Mouse (Mus musculus) spleen, embryonic (tissue): ENCODE results near the gene Prmt7.

Experiments used
- CTCF ChIA-PET: fragments of 350-600 bp; sonication (Branson Sonifier 250); formaldehyde crosslinking; loops from one replicate; lab custom pipeline; 2022; lab: Charles Lee

Gene Prmt7

GRCm38 (mm10) chr8:106213959-106214358, 3.2 kb downstream of the Prmt7 start:
- CTCF ChIA-PET, result no interaction called here

GRCm38 (mm10) chr8:106219620-106220019, 8.9 kb downstream of the Prmt7 start:
- CTCF ChIA-PET, result no interaction called here

DNA sequence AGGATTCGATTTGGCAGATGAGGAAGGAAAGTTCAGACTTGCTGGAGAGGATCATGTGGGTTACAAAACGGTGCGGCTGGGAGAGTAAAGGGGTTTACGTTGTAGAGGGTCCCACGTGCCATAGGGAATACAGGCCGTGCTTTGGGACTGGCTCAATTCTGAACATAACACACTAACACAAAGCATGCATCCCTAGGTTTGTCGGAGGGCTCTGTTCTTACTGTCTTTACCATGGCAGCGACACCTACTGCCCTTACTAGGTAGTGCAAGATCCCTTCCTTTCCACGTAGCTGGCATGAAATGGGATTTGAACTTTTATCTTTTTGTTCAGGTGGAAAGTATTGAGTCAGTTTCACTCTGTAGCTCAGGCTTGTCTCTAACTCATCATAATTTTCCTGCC, 15.9 kb downstream of the Prmt7 start:
- CTCF ChIA-PET, result no interaction called here

GRCm38 (mm10) chr8:106231536-106231935, 20.8 kb downstream of the Prmt7 start:
- CTCF ChIA-PET, result no interaction called here

- CTCF ChIA-PET, result interaction anchor here (0.6 kb wide), 1 partner anchor 8 kb away, joined by 4 read pairs; no protein-coding TSS in a partner anchor
Observed at GRCm38 (mm10) chr8:106232751-106233150, 22.0 kb downstream of the Prmt7 start.

GRCm38 (mm10) chr8:106234567-106235261, 24.0 kb downstream of the Prmt7 start:
- CTCF ChIA-PET, result no interaction called here

DNA sequence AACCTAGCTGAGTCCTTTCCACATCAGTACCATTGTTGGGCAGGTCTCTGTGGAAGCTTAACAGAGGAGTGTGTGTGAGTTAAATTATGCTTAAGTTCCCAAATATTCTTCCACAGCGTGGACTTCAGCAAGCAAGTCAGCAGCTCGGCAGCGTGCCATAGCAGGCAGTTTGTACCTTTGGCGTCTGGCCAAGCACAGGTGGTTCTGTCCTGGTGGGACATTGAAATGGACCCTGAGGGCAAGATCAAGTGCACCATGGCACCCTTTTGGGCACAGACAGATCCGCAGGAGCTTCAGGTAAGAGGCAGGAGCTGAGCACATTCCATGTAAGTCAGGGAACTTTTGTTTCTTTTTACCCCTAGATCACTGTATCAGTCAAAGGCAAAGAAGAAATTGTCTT, 26.4 kb downstream of the Prmt7 start:
- CTCF ChIA-PET, result no interaction called here

DNA sequence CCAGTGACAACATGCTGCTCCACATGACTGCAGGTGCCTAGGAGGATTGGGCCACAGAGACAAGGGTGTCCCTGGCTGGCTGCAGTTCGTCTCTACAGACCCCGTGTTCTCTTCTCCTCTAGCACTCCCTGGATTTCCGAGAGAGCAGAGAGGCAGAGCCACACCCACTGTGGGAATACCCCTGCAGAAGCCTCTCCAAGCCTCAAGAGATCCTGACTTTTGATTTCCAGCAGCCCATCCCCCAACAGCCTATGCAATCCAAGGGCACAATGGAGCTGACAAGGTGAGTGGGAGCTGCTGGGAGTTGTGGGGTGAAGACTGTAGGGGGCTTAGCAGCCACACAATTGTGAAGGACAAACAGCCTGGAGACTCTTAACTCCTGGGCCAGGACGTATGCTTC, 39.5 kb downstream of the Prmt7 start:
- CTCF ChIA-PET, result no interaction called here

- CTCF ChIA-PET, result interaction anchor here (1.6 kb wide), 1 partner anchor 145 kb away, joined by 4 read pairs; no protein-coding TSS in a partner anchor
Observed at GRCm38 (mm10) chr8:106258169-106258568, 47.4 kb downstream of the Prmt7 start.

DNA sequence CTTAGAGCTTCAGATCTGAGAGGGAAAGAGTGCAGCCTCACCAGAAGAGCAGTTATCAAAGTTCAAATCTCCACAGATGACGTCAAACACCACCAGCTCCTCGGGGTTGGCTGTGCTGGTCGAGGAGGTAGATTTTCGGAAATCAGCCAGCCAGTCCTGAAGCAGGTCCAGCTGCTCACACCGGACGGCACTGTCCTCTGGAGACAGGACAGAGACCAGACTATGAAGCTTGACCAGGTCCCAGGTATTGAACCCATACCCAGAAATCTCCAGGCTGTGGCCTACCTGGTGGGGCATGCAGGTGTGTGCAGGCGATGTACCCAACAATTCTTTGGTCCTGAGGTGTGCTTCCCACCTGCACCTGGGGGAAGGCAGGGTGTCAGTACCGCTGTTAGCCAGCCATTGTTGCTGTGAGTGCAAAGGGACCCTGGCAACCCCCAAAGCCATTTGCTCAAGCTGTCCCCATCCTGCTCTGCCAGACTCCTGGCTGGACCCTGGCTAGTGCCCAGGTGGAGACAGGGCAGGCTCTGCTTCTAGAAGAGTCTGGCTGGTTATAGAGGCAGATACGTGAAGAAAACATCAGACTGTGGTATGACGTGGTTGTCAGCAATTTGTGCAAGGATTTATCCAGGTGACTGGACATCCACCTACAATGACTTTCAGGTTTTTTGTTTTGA, 49.0 kb downstream of the Prmt7 start:
- CTCF ChIA-PET, result no interaction called here

- CTCF ChIA-PET, result no interaction called here
Observed at GRCm38 (mm10) chr8:106260894-106261293, 50.2 kb downstream of the Prmt7 start.

- CTCF ChIA-PET, result no interaction called here
Observed at GRCm38 (mm10) chr8:106262343-106262742, 51.6 kb downstream of the Prmt7 start.

- CTCF ChIA-PET, result no interaction called here
Observed at GRCm38 (mm10) chr8:106263928-106264327, 53.2 kb downstream of the Prmt7 start.

DNA sequence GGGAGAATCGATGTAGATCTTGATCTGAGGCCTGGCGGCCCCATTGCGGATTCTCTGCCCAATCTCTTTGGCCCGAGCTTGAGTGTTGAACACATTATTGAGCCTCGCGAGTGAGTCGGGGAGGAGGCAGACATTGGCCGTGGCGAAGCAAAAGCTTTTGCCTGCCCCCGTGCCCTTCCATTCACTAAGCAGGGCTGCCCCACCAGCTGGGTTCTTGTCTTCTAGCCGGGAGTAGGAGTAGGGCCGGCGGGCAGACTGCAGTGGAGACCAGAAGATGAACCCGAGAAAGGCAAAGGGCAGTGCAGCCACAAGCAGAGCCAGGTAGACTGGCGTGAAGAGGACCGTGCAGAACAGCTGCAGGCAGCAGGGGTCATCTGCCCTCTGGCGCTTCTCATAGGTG, 54.7 kb downstream of the Prmt7 start:
- CTCF ChIA-PET, result no interaction called here

- CTCF ChIA-PET, result interaction anchor here (0.6 kb wide), 1 partner anchor 21 kb away, joined by 3 read pairs; no protein-coding TSS in a partner anchor
Observed at GRCm38 (mm10) chr8:106268710-106269346, 58.1 kb downstream of the Prmt7 start.

- CTCF ChIA-PET, result no interaction called here
Observed at GRCm38 (mm10) chr8:106270804-106271203, 60.1 kb downstream of the Prmt7 start.

DNA sequence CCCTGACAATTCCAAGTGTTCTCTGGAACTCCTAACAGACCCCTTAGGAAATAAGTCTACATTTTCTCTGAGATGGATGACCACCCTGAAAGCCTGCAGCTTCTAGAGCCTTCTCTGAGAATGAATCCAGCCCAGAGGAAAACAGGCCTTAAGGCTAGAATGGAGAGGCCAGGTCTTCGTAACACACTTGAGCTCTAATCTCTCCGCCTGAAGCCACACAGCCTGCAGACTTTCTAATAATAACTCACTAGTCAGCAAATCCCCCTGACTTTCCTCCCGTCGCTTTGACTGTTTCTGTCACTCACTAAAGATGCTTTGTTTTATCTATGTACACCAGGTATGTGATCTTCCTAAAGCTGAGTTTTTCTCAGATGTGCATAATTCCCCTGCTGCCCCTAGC, 60.6 kb downstream of the Prmt7 start:
- CTCF ChIA-PET, result no interaction called here

DNA sequence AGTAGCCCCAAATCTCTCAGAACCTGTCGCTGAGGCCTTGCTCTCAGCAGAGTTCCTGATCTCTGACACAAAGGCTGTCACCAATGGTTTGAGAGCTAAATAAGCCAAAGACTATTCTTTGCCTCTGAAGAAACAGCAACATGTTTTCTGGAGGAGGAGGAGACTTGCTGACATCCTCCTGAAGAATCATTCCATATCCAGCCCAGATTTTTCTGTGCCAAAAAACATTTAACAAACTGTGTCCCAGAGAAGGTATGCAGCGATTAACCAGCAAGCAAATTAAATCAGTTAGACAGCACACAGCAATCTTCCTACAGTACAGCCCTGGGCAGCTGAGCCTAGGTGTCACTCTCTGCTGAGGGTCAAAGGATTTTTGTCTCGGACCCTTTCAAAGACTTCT, 62.7 kb downstream of the Prmt7 start:
- CTCF ChIA-PET, result interaction anchor here (0.5 kb wide), 1 partner anchor 14 kb away, joined by 3 read pairs; no protein-coding TSS in a partner anchor

- CTCF ChIA-PET, result no interaction called here
Observed at GRCm38 (mm10) chr8:106276709-106277317, 66.1 kb downstream of the Prmt7 start.

DNA sequence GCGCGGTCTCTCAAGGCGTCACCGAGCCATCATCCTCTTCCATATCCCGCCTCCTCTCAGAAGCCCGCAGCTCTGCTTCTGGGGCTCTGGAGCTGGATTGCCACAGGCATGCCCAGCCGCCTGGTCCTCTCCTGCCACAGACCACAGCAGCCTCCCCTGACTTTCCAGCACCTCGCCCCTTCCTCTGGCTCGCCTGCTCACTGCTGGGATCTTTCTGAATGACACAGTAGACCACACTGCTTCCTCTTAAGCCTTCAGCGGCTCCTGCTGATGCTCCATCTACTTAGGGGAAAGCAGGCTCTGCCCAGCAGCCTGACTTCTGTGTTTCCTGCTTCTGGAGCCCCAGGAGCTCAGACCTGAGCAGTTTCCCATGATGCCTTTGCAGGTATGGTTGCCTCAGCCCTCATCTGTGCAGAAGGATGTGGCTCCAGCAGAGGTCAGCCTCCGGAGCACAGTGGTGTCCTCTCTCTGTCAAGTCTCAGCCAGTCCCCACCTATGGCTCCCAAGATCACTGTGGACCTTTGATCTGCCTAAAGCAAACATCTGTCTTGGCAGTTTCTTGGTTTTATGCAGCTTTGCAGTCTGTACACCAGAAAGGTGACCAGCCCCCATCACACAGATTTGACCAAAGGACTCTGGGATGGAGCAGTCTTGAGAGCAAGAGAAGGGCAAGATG, 67.8 kb downstream of the Prmt7 start:
- CTCF ChIA-PET, result no interaction called here

DNA sequence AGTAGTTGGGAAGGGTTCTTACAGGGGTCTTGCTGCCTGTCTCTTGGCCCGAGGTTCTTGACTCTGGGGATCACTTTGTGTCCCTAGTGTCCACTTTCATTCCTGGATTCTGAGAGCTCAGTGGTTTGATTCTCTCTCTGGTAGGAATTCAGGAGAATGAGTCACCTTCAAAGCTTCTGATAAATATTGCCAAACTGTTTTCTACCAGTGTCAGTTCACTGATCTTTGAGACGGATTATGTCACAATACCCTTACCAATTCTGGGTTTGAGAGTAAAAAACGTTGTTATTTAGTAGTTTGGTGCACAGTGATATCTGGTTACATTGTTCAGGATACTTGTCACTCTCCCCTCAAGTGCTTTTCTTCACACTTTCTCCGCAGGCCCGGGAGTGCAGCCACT, 69.4 kb downstream of the Prmt7 start:
- CTCF ChIA-PET, result no interaction called here

- CTCF ChIA-PET, result no interaction called here
Observed at GRCm38 (mm10) chr8:106280844-106281243, 70.1 kb downstream of the Prmt7 start.
